Mouse (Mus musculus) C2C12 (cell line): ENCODE measurements around the gene Nol11.

Source experiments
- CTCF ChIP-seq: IDR thresholded peaks from one replicate; pipeline ENCODE4 v1.5.1; 2011; ENCODE audit not compliant: control insufficient read depth, insufficient read depth, insufficient read length
- USF1 ChIP-seq: IDR thresholded peaks from one replicate; pipeline ENCODE4 v1.6.1; 2011; ENCODE audit warnings: low read depth, mild to moderate bottlenecking, control low read depth, moderate library complexity

GRCm38 (mm10) chr11:107156977-107157642, 32.1 kb downstream of the Nol11 start:
- TF ChIP-seq CTCF: no peak
- no peak for TF ChIP-seq USF1
